Mouse (Mus musculus): Measurements from ENCODE around the gene Armc9.

The Armc9 gene

GRCm38 (mm10) chr1:86311467-86312005 lies 157.0 kb downstream of the Armc9 start:
- no peak for DNase-seq (ENCODE audit: low spot score in 2 of 2)

GRCm38 (mm10) chr1:86312269-86312668 lies 157.7 kb downstream of the Armc9 start:
- no peak for DNase-seq (ENCODE audit: low spot score in 2 of 2)

- no peak for DNase-seq (ENCODE audit: low spot score in 2 of 2)
These were observed 158.7 kb downstream of the Armc9 start for GRCm38 (mm10) chr1:86313096-86313771.

- DNase-seq (ENCODE audit: low spot score in 2 of 2) = no peak
These were observed 159.2 kb downstream of the Armc9 start for GRCm38 (mm10) chr1:86313772-86314125.

GRCm38 (mm10) chr1:86320822-86321413 lies 166.3 kb downstream of the Armc9 start:
- DNase-seq (ENCODE audit: low spot score in 2 of 2) = no peak
